Mouse (Mus musculus) right cerebral cortex, postnatal 14 days (tissue): ENCODE results near the gene Cyth3.

Source experiments
- DNase-seq: peaks from one replicate; pipeline ENCODE4 v3.0.0; 2022

Gene Cyth3

DNA sequence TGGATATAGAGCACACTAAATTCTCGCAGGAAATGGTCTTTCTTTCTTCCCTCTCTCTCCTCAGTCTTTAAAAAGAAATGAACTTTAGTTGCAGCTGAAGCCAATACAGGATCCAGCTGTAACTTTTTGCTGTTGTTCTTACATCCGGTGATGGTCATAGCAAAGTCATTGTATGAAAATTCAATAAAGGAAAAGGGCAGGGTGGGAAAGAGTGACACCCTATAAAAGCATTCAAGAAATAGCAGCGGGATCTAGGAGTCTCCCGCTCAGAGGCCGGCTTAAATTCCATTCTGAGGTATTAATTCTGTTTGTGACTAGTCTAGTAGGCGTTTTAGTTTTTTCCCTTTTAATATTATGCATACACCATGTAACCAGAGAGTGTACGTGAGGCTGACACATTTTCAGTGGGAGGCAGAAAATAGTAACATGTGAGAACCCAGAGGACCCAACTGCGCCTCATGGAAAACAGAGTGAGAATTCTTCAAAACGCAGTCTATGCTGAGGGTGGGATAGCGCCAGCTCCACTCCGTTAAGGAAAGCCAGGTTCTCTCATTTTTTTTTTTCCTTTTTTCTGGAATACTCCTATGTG, 15.7 kb downstream of the Cyth3 start:
- DNase-seq: no peak

DNA sequence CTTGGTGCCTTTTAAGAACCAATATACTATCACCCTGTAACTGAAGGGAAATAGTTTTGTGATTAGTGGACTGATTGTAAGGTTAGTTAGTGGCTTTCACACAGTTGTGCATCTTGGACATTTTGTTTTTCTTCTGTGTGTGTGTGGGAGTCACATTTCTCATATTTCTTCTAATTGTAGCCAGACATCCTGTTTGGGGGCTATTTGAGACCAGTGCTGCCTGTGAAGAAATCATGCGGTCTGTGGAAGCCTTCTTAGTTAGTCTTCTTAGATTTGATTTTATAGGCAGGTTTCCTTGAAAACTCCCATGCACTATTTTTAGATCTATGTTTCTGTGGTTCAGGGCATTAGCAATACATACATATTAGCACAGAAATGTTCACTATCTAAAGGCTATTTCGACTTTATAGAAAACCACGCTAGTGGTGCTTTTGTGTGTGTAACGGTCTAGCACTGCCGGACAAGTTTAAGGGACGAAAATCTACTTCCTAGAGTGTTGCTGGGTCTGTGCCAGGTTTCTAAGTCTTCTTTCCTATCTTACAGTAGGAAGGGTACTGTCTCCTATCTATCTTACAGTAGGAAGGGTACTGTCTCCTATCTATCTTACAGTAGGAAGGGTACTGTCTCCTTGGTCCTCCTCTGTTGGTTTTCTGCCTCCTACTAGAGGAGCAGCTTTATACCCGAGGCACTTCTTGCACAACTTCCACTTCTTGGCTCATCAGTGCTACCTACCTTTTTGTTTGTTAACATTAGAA, 16.4 kb downstream of the Cyth3 start:
- DNase-seq: no peak

DNA sequence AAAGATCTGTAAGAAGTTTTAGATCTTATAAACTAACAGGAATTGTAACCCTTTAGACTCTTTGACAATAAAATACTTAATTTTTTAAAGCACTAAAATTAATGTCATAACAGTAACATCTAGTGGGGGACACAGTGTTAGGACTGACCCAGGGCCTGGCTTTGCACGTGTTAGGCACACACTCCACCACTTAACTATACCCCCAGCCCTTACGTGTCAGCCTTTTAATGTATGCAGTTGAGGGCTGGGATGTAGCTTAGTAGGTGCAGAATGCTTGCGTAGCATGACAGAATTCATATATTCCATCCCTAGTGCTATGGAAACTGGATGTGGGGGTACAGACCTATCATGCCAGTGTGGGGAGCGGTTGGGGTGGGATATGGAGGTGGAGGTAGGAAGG, 17.1 kb downstream of the Cyth3 start:
- no peak for DNase-seq

DNA sequence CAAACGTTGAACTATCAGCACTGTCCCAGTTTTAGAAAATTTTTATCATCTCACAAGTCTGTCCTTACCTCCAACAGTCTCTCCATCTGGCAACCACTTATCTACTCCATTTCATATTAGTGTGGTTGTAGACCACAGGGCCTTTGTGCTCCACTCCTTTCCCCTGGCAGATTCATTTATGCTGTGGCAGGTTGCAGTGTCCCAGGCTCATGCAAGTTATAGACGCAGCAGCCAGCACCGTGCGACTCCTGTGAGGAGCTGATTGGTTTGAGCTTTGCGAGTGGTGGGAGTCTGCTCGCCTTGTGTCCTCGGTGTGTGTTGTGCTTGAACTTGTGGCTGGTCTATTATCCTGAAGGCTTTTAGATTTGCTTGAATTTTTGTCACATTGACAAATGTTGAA, 17.6 kb downstream of the Cyth3 start:
- no peak for DNase-seq

DNA sequence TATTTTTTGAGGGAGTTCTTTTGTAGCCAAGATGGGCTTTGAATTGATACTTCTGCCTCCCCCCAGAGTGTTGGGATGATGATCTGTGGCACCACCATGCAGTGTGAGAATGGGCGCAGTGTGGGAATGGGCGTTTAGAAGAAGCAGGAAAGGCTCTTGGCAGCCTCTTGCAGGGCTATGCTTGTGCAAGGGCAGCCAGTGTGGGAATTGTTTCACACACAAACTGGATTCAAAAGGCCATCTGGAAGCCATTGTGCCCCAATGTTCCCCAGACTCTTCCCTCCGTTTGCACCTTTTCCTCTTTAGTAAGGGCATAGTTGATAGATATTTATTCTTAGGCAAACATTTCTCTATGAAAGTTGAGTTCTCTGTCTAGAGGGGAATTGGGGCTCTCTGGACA, 19.3 kb downstream of the Cyth3 start:
- no peak for DNase-seq

DNA sequence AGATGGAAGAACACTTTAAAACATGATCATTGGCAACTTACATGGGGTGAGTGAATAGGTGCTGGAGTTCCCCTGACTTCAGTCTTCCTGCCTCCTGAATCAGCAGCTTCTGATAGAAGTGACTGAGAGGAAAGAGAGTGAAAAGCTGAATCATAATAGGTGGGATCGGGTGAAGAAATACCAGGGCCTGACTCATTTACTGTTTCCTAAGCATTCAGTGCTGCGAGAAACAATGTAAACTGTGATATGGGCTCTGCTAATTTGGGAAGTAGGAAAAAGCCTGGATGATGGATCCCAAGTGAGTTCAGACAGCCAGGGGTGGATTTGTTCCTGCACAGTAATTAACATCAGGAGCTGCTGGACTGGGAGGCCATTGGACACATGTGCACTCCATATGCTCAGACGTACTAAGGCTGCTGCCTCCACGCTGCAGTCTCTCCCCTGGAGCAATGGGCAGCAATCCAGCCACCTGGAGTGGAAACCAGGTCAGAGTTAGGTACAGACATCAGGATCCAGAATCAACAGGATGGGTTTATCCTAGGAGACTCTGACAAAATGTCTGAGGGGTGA, 20.1 kb downstream of the Cyth3 start:
- no peak for DNase-seq

DNA sequence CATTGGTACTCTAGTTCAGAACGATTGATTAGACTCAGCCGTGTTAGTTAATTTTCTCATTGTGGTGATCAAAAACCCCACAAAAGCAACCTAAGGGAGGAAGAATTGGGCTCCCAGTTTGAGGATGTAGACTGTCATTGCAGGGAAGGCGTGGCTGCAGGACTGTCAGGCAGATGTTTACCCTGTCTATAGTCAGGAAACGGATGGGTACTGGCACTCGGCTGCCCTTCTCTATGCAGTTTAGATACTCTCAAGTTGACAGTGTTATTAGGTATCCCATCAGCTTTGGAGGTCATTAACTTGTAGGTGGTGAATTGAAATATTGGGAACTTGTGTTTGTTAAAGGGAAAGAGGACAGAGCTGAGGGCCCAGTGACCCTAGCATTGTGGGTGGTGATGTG, 23.7 kb downstream of the Cyth3 start:
- DNase-seq: no peak

DNA sequence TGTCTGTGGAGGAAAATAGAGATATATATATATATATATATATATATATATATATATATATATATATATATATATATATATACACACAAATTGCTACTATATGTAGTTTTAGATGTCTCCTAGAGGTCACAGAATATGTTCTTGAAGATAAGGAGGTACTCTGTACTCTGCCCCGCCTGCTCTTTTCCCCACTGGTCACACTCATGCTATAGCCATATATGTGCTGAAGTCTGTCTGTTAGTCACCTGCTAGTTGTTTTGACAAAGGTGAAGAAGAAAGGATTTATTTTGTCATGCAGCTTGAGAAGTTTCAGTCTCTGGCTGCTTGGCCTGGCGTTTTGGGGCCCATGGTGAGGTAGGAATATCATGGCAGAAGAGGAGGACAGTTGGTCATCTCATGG, 25.2 kb downstream of the Cyth3 start:
- no peak for DNase-seq

DNA sequence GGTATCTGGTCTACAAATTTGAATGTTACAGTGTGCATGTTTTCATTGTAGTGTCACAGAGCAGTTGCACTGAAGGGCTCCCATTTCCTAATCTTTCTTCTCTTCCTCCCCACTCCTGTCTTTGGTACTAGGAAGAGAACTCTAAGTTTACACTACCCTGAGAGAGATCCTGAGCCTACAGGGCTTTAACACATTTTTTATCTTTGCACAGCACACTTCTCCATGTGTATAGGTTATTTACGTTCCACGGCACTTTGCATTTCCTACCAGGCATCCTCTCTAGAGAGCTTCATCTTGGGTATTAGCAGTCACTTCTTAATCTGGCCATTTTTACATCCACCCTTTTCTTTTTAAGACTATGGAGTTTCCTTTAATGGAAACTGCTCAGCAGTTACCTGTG, 25.8 kb downstream of the Cyth3 start:
- no peak for DNase-seq

DNA sequence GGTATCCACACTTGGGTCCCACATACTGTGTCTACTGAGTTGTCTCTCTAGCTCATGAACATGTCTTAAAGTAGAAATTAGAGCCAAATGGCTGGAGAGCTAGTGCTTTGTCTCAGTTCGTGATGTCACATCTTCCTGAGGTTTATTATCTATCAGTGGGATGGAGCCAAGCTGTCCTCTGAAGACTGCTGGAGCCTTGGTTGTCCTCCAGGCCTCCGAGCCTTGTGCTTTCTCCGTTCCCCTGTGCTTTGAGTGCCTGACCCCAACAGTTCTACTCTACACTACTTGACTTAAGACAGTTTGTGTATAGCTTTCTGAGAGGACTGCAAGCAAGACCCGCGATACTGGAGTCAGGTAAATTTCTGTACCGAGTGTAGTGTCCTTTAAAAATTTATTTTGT, 26.9 kb downstream of the Cyth3 start:
- no peak for DNase-seq

DNA sequence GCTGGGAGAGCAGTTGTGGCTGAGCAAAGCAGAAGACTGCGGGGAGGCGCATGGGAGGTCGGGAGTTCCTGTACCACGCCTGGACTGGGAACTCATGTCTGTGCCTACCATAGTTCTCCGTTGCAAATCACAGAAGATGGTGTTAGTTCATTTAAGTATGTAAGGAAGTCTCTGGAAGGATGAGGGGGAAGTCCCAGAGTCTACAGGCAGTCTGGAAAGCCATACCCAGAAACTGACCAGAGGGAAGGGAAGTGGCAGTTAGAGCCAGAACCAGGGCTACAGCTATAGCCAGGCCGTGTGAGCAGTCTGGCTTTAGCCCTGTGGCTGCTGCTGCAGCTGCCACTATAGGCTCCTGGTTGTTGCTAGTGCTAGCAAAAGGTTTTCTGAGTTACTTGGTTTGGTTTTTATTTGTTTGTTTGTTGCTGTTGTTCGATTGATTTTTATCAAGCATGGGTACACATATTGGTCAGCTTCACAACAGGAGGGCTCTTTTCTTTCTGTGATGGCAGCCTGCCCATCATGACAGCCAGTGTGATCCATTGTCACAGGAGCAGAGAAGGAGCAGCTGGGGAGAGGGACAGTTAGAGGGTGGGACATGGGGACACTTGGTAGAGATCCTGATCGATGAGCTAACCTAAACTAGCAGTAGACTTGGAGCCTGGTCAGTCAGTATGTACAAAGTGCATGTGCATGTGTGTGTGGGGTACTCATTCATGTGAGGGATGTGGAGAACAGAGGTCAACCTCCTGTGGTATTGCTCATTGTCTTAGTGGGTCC, 29.8 kb downstream of the Cyth3 start:
- no peak for DNase-seq

DNA sequence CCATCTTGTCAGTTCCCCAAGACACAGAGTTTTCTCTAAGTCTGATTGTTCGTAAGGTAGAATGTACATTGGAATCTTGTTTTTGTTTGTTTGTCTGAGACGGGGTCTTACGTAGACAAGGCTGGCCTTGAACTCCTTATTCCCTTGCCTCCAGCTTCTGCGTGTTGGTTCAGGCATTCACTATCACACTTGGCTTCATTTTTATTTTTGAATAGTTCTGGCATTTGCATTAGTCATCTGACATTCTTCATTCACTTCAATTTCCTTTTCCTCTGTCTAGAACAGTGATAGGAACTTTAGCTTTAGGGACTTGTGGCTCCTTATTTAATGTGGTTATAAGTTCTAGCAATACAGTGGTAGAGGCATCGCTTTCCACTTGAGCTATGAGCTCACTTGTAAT, 31.2 kb downstream of the Cyth3 start:
- no peak for DNase-seq

DNA sequence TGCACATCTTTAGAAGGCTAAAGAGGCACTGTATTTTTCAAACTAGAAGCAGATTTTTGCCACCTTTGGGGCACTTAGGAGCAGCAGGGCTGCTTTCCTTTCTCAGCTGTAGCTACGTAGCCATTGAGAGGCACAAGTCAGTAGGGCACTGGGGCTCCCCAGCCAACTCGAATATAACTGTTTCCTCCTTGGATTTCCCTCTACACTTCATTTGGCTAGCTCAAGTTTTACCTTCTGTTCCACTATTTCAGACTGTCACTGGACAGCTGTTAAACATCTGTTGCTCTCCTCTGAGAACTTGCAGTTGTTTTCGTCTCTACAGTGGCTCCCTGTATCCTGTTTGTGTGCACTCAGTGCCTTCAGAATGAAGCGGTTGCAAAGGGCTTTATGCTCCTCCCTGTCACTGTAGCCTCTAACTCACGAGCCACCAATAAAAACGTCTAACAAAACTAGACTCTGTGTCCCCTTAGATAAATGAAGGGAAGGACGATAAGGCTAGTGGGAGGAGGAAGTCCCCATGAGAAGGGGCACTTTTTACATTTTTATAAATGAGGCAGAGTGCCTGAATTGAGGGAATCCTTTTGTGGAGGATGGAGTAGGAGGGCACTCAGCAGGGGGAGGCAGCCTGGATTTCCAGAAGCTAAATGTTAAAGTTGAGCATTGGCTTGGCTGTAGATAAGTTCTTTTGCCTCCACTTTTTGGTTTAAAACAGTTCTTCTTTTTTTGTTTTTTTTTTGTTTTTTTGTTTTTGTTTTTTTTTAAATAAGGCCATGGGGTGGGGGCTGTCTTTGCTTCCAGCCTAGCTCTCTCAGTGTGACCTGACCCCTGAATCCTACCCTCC, 32.6 kb downstream of the Cyth3 start:
- DNase-seq: no peak

DNA sequence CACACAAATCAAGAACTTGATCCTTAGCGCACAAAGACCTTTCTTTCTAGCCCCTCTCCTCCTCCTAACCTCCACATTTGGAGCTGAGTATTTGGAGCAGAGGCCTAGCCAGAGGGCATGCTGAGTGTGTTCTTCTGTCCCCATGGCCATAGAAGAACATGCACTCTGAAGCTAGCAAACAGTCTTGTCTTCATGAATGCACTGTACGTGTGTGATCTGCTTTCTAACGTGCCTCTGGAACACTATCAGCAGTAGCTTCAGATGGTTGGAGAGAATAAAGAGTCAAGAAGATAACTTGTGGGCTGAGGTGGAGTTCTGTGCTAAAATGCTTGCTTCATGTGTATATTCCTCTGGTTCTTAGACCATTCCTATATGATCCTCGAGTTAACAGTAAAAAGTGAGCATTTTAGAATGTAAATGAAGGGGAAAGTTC, 33.3 kb downstream of the Cyth3 start:
- no peak for DNase-seq

DNA sequence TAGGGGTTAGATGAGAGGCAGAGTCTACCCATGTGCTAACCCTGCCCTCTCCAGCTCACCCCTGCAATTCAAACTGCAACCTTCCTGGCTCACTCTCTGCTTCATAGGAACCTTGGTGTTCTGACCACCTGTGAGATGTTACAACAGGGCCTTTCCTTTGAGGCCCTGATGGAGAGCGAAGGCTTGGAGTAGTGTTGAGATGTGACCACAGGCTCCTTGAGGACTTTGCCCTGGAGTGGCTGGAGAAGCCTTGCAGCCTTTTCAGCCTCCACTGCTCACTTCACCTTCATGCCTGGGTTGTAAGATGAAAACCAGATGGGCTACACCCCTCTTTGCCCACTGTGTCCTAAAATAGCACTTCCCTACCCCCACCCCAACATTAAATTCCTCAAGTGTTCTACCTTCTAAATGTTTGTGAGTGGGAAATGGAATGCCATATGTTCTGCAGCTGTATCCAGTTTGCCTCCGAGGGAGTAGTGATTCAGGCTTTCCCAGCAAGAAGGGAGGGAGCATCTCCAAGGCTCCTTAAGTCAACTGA, 34.5 kb downstream of the Cyth3 start:
- no peak for DNase-seq

DNA sequence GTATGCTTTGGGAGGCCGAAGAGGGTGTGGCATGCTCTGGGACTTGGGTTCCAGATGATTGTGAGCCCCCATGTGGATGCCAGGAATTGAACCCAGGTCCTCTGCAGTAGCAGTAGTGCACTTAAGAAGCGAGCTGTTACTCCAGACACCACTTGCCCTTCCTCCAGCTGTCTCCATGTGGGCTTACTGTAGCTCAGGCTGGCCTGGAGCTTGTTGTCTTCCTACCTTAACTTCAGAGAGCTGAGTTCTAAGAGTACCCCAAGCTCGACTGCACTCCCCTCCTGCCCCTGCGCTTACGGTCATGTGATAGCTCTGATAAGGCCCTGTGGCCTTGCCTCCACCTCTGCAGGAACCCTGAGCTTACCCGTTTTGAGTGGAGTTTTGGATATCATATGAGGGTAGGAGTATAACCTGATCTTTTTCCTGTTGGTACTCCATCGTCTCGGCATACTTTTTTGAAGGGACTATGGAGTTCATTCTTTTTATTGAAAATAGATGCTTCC, 36.8 kb downstream of the Cyth3 start:
- DNase-seq: no peak

DNA sequence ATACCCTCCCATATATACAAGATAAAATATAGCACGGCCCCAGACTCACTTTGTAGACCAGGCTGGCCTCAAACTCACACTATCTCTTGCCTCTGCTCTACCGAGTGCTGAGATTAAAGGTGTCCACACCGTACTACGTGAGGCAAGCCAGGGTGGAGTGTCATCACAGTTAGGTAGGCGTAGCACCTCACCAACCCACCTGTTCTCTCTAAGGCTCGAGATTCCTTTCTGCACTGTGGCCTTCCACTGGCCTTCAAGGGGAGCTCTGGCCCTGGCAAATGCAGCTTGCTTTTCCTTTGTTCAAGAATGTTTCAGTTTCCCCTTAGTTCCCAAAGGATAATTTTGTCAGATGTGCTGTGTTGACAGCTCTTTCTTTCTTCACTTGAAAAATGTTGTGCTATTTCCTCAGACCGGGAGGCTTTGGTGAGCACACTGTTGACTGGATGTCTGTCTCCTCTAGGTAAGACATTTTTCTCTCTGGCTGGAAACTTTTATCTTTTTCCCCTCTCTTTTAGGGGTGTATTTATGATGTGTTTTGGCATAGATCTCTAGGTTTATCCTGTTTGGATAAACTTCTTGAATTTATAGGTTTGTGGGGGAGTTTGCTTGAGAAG, 40.9 kb downstream of the Cyth3 start:
- no peak for DNase-seq

DNA sequence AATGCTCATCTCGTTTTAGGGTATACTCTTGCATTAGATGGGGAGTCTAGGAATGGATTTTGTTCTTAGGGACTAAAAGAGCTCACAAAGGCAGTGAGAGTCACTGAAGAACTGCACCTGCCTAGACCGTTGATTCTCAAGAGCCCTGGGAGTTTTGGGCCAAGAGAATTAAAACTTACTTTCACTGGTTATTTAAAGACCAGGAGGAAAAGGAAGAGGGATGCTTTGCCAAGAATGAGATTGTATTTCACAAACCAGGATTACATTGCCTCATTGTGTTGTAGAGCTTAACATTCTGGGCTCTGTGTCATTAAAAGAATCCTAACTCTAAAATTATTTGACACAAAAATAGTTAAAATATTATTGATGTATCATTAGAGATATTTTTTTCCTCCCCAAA, 43.3 kb downstream of the Cyth3 start:
- no peak for DNase-seq

DNA sequence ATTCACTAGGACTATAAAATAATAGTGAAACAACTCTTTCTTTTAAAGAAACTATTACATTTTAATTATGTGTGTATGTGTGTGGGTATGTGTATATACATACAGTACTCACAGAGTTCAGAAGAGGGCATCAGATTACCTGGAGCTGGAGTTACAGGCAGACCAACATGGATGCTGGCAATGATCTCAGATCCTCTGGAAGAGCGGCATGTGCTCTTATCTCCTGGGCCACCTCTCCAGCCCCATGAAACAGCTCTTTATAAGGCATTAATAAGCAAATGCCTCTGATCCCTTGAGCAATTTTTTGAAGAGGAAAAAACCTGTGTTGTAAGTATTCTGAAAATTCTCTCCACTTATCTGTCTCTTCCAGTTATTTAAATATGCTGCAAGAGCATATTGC, 43.8 kb downstream of the Cyth3 start:
- no peak for DNase-seq

DNA sequence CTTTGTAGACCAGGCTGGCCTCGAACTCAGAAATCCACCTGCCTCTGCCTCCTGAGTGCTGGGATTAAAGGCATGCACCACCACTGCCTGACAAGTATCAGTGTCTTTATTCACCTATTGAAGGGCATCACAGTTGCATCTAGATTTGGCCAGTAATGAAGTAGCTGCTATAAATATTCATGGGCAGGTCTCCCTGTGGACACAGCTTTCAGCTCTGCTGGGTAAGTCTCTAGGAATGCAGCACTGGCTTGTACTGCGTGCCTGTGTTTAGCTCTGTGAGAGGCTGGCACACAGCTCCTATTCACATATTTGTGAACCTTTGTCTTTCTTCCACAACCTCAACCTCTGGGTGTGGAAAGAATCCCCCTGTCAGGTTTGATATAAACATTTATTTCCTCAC, 46.6 kb downstream of the Cyth3 start:
- no peak for DNase-seq

DNA sequence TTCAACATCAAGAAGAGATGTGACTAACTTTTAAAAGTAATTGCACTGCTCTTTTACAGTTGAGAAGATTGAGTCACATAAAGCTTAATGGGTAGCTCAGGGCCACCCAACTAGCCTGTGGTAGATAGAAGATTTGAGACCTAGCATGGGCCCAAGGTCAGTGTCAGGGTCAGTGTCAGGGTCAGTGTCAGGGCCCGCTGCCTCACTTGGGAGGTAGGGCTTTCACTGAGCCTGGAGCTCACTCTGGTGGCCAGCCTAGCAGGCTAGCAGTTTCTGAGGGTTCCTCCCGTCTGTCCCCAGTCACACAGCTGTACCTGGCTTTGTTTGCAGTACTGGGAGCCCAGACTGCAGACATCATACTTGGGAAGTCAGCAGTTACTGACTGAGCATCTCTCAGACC, 47.1 kb downstream of the Cyth3 start:
- no peak for DNase-seq

DNA sequence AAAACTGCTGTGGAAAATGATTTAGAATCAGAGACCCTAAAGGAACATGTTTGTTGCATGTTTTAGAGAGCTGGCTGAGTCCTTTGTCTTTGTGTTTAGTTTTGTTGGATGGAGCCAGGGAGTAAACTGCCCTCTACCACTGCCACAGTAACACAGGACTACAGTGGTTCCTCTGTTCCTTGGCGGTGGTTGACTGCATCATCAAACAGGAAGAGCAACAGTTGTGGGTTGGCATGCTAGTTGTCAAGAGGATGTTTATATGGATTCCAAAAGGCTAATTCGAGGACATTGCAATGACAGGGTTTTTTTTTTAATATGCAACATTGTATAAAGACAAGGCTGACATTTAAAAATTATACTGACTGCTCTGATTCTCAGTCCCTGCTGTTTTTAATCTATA, 47.6 kb downstream of the Cyth3 start:
- no peak for DNase-seq
